Mouse (Mus musculus): Measurements from ENCODE around the gene Th. TPM values are rescaled to one million over a fixed set of nuclear protein-coding genes. Genes with fewer than 3 reads are reported as not detected.

The Th gene
- polyA plus RNA-seq, 1 experiment from 2014 or later: 3.2 TPM

Other genes with a start within 250 kb of the Th start
- 10.7 TPM in 1 of 2 replicates, not detected in the other for gene Ins2, start 187.7 kb downstream of the Th start, polyA plus RNA-seq (2014; fragmentation: Nextera tagmentation; extraction: Ambion mirVana)
- gene Ascl2, start 38.1 kb upstream of the Th start, polyA plus RNA-seq (2014; fragmentation: Nextera tagmentation; extraction: Ambion mirVana): 3.9 and 4.6 TPM in 2 replicates
- gene Tspan32, start 73.9 kb upstream of the Th start, polyA plus RNA-seq (2014; fragmentation: Nextera tagmentation; extraction: Ambion mirVana): 1.3 and 1.6 TPM in 2 replicates
- 705 and 725 TPM in 2 replicates for gene Cd81, start 121.6 kb upstream of the Th start, polyA plus RNA-seq (2014; fragmentation: Nextera tagmentation; extraction: Ambion mirVana)
- gene Tssc4, start 138.1 kb upstream of the Th start, polyA plus RNA-seq (2014; fragmentation: Nextera tagmentation; extraction: Ambion mirVana): 61.3 and 66.6 TPM in 2 replicates
- gene Trpm5, start 163.5 kb upstream of the Th start, polyA plus RNA-seq (2014; fragmentation: Nextera tagmentation; extraction: Ambion mirVana): 22.5 and 27.0 TPM in 2 replicates
- gene Kcnq1, start 175.2 kb upstream of the Th start, polyA plus RNA-seq (2014; fragmentation: Nextera tagmentation; extraction: Ambion mirVana): 4.2 and 6.0 TPM in 2 replicates